Mouse (Mus musculus) R1 (cell line): Measurements from ENCODE around the gene Ulk4.

Experiments used
- DNase-seq: peaks from one replicate; pipeline ENCODE4 v3.0.0-alpha.2; 2018; ENCODE audit warnings: low read depth, low spot score

Ulk4 gene

DNA sequence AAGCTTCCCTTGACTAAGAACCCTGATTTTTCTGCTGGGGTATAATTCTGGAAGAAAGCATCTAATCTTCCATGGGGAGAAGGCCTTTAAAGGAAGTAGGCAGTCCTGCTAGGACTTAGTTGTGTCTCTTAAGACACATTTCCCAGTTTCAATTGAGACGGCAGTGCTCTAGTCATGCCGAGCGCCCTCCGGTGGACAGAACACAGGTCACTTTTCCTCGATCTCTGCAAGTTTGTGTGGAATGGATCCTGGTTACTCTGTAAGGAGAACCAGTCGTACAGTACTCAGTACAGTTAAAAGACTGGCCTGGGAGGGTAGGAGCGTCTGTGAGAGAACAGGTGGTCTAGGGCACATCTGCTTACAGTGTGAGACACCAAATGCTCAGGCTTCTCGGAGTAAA lies 340.6 kb downstream of the Ulk4 start:
- peak; percentile 74 for DNase-seq

DNA sequence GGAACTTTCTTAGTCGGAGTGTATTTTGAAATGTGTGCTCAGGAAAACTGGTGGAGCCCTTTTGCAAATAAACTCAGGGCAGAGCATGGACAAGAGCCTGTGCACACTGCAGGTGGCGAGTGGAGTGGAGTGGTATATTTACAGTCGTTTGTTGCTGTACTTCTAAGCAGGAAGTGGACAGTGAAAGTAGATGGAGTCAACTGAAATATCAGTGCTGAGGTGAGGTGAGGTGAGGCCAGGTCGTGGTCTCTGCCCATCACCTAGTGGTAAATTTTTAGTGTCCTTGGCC lies 341.4 kb downstream of the Ulk4 start:
- no peak for DNase-seq

DNA sequence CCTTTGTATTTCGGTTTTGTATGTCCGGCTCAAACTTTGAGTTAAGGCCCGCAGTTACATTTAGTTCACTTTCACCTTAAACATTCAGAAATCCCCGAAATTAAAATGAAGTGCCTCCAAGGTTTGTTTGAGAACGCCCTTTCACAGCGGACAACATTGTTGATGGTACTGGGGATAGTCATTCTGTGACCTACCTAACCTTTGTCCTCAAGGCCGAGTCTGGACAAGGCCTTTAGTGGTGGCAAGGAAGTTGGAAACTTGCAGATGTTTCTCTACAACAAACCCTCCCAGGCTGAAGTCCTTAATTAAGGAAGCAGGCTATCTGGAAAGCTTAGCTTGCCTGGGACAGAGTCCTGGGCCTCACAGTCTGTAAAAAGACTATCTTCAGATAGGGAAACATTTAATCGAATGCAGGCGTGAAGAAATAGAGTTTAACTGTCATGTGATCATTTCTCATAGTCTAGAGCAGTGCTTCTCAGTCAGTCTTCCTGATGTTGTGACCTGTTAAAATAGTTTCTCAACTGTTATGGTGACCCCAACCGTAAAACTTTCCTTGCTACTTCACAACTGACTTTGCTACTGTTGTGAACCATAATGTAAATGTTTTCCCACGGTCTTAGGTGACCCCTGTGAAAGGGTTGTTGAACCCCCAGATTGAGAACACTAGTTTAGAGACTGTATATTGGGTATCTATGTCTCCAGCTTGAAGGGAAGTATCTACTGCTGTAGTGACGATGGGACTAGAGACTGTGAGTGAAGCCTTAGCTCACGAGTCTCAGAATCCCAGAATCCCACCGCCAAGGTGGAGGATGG lies 342.0 kb downstream of the Ulk4 start:
- DNase-seq, result no peak

DNA sequence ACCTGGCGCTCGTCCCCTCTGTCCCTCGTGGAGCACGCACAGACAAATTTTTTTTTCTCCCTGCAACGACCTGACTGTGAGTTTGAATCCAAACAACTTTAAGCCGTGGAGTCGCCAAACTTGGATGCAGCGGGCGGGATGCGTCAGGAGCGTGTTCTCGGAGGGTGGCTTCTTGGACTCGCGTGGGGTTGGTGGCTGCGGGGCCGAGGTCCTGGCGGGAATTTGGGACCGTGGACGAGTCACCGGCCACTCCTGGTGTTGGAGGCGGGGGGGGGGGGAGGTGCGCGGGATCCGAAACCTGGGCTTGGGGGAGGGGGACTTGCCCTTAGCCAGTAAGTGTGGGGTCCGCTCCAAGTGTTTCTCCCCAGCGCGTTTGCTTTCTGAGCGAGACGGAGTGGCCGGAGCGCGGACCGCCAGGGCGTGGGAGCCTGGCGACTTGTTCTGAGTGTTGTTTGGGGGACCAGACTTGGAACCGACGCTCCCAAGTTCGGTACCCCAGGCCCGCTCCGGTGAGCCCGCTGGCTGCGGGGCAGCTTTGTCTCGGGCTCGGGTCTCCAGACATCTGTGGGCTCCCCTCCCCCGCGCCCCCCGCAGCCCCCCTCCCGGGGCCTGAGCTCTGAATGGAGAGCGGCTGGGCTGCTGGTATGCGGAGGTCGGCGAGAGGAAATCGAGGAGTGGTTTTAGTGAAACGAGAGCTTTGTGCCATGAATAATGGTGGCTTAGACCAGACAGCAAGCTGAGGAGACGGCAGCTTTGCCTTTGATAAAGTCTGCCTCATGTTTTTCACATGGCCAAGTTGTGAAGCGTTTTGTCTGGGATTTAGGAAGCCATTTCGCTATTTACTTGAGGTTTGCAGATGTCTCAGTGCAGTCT lies 342.9 kb downstream of the Ulk4 start:
- peak; percentile 52 for DNase-seq

DNA sequence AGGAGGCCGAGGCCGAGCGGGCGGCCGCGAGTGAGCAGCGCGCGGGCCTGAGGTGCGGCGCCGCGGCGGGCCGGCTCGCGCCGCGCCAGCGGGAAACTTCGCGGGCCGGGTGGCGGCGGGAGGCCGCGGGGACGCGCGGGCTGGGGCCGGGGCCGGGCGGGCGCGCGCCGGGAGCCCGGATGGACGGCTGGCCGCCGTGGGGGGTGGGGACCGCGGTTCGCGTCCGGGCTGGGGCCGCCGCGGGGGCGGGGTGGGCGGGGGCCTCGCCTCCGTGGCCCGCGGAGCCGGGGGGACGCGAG lies 343.5 kb downstream of the Ulk4 start:
- DNase-seq, result no peak

DNA sequence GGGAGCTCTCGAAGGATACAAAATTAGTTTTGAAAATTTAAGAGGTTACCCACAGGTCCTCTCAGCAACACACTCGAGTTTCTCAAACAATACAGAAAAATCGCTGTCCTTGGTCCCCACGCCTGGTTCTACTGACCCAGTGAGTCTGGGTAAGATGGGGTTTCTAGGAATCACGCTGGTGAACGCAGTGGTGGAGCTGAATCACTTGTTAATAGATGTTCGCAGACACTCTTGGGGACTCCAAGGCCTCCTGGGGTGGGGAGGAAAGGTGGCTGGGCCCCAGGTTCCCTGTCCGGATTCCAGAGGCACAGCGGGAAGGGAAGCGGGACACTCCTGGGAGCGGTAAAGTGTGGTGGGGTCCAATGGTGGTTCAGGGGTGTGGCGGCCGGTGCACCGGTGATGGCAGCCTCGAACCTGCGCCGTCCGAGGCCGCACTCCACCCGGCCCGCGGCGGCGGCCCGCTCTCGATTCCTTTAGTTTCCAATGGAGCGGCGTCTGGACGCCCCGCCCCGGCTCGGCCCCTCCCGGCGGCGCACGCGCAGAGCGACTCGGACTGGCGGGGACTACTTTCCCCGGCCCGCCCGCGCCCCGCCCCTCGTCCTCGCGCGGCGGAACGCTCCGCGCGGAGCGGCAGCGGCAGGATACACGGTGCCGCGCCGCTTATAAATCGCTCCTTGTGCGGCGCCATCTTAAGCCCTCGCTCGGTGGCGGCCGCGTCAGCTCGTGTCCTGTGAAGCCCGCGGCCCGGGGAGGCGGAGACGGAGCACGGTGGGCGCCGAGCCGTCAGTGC lies 344.0 kb downstream of the Ulk4 start:
- DNase-seq, result peak; percentile 92

DNA sequence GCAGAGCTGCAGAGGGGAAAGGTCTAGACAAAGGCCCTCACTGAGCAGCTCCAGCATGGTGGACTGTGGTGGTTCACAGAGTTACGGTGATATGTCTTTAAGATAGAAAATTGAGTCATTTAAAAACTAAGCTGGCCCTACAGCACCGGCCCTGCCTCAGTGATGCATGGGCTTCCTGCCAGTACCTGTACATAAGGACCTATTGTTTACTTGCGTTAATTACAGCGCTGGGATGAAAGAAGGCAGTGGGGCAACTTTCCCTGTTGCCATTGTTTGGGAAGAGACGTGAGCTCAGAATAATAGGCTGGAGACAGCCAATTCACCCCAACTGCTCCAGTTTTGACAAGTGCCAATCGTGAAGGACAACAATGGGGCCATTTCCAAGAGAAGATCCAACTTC lies 344.6 kb downstream of the Ulk4 start:
- DNase-seq, result no peak

DNA sequence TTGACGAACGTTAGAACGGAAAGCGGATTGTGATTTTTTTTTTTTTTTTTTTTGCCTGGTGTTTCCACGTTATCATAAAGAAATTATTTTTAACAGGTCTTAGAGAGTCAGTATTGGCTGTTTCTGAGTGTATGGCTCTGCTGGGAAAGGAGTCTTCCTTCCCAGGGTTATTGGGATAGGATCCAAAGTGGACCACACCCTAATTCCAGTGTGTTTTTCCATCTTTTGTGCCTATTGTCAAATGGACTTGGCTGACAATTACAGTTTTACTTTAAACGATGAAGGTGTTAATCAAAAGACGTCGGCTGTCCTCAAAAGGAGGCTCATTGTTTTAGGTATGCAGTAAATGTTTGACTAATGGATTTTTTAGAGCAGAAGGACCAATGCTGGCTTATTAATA lies 346.2 kb downstream of the Ulk4 start:
- no peak for DNase-seq

DNA sequence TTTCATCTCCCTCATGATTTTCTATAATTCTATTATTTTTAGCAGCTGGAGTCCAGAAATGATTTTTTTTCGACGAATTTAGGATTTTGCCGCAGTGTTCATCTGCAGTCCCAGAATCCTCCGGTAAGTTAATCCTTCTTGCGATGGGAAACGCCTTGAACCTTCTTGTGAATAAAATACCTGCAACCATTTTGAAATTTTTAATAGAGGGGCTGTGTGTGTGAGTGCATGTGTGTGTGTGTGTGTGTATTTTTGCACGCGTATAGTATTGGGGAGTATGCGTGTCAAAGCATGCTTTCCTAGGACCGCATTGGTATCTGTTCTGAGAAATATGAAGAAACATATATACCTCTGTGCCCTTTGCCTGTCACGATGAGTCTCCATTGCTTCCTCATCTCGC lies 347.0 kb downstream of the Ulk4 start:
- DNase-seq, result no peak

DNA sequence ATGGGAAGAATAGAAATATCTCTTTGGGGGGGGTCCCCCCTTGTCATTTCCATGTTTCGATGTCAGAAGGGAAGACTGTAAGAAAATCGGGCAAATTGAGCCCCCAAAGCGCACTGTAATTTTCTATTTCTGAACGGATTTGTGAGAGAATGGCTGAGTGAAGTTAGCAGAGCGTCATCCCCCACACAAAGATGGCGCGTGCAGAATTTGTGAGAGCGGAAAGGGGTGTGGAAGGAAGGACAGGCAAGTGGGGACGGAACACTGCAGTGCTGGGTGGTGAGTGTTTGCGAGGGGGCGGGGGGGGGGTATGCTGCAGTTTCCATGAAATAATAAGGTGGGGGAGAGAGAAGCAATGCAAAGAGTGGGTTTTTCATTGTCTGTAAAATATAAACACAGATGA lies 347.9 kb downstream of the Ulk4 start, which contains the start of gene Ctnnb1:
TSS of gene Ctnnb1 (plus strand) at position 136 of the 400 bp plus-strand sequence.
- DNase-seq, result no peak

DNA sequence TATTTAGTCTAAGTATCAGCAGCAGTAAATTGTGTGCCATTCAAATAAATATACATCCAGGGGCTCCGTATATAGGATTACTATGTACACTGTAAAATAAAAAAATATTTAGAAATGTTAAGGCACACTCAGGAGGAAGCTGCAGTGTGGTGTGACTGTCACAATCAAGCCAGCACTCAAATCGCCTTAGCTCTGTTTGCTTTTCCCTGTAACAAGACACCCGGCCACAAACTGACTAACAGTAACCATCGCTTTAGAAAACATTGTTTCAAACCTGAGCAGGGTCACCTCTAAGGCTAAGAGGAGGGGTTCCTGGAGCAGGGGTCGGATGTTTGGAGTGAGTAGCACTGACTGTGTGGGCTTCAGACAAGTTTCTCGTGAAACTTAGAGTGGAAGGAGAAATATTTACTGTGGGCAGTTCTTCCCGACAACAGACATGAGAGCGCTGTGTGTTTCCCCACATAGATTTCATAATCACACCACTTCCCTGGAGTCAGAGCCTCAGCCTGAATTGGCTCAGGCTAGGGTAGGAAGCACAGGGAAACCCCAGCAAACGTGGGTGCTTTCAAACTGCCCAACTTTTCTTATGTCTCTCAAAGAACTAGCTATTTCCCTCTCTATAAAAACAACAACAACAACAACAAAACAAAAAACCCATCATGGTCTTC lies 349.9 kb downstream of the Ulk4 start:
- DNase-seq, result no peak

DNA sequence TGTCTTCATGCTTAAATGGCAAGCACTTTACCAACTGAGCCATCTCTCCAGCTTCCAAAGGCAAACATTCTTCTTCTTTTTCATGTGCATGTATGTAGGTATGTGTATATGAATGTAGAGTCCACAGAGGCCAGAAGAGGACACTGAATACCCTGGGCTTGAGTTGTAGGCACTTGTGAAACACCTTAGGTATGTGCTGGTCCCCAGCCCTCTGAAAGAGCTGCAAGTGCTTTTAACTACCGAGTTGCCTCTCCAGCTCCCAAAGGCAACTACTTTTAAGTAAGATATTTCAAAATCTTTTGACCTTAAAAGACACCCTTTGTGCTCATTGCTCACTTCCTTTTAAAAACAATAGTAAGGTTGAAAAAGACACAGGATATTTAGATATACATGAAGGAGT lies 350.9 kb downstream of the Ulk4 start:
- DNase-seq, result no peak

DNA sequence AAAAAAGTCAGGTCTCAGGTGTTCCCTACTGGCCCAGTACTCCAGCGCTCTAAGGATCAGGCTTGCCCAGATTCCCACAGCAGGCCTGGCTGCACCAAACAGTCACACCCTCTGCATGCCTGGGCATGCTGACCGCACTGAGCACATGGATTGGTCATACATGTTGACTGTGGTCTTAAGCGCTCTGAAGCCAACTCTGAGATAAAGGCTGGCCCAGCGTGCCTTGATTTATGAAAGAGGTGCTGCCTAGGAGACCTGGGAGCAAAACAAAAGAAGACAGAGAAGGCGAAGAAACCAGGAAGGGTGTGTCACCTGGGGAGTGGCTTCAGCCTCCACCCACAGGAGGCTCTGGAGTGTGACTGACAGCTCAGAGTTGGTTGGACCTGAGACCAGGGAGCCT lies 357.9 kb downstream of the Ulk4 start:
- peak; percentile 97 for DNase-seq

DNA sequence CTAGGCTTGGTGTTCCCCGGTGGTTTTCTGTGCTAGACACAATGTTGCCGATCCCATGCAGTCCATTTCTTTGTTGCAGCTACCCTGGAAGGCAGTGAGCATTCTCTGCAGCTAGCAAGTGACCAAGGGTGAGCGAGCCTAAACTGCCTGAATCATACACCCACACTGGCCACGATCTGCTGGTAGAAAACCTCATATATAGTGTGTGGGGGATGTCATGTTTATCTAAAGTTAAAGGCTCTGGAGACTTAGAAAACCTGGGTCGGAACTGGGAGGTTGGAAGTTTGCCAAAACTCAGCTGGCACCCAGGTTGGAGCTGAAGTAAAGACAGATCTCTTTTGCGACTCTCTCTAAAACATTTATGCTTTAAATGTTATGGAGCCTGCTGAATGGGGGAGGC lies 358.4 kb downstream of the Ulk4 start:
- peak; percentile 59 for DNase-seq

DNA sequence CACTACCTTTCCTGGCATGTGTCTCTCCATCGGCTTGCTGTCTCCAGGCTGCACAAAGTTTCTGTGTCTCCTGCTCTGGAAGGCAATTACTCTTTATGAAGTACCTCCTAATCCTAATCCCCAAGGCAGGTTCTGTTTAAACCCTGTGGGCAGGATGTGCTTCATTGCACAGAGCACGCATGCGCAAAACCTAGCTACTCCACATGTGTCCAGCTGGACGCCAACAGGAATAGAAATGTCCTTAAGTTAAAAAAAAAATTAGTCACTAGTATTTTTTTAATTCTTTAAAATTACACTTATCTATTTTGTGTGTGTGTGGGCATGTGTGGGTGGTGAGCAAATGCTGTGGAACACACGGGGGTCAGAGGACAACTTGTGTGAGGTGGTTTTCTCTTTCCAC lies 358.8 kb downstream of the Ulk4 start:
- no peak for DNase-seq

DNA sequence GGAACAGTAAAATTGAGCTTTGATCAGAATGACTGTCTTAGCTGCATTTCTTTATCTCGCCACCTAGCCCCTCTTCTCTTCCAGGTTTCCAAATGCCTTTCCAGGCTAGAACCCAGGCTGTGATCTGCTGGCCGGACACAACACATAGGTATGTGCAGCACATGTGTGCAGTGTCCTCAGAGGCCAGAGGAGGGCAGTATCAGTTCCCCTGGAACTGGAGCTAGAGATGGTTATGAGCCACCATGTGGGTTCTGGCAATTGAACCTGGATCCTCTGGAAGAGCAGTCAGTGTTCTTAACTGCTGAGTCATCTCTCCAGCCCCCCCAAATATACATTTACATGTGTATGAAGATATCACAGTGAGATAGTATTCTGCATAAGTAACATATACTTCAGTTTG lies 359.4 kb downstream of the Ulk4 start:
- DNase-seq, result peak; percentile 83

DNA sequence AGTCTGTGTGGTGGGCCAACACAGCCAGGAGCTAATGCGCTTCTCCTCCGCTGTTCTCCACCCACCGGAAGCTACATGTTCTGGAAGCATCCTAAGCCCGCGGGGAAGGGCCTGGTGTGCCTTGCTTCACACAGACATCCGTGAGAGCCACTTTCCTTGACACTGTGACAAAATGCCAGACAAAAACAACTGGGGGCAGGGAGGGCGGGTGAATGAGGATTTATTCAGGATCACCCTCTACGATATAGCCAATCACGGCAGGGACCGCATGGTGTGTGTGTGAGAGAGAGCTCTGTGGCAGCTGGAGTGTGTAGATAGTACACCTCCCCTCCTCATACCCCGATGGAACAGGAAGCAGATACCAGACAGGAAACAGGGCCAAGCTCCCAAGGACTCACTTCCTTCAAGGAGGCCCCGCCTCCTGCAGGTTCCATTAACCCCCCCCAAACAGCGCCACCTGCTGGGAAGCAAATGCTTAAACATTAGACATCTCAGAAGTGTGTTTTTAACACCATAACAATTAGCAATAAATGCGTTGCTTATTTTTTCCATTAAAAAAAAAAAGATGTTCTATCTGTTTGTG lies 362.0 kb downstream of the Ulk4 start:
- peak; percentile 94 for DNase-seq

DNA sequence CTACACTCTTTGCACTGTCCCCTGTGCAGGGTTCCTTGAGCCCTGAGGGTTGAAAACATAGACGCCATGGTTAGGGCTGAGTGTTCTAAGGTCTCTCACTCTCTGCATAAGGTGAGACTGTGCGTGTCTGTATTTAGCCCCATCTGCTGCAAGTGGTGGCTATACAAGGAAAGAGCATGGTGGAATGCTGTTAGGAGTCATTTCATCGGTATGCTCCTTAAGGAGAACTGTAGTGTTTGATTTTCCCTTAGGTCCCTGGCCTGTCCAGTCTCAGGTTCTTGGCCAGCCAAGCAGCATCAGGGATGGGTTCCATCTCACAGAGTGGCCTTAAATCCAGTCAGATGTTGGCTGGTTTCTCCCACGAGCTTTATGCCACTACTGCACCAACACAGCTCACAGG lies 362.6 kb downstream of the Ulk4 start:
- DNase-seq, result no peak

DNA sequence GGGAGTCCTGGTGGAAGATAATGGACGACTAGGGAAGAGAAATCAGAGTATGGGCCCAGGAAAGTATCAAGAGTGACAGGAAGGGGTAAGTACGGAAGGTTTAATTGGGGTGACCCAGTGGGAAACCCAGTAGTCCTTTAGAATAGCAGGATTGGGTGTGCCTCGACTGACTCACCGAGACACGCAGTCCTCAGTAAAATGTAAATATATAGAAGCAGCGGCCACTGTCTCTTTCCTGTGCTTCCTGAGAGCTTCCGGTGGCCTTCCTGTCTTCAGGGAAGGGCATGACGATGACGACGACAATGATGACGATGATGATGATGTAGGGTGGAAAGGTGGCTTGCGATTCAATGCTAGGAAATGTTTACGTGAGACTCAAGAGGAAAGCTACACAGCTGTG lies 363.8 kb downstream of the Ulk4 start:
- DNase-seq, result no peak

DNA sequence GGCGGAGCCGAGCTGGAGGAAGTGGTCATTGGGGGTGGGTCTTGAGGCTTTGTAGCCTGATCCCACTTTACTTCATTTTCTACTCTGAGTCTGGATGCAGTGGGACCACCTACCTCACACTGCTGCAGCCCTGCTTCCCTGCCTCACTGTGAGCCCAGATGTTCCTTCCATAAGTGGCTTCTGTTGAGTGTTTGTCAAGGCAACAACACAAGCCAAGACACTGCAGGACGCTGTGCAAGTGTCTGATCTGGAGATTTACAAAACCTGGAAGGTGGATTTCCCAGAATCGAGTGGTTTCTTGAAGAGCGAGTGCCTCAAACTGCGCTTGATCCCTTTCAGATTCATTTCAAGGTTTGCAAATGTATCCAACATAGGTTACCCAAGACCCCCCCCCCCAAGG lies 368.5 kb downstream of the Ulk4 start:
- DNase-seq, result peak; percentile 62
